Mouse (Mus musculus) embryonic facial prominence, embryonic 10.5 days (tissue): Measurements from ENCODE around the gene 4933427D14Rik. TPM values are rescaled to one million over a fixed set of nuclear protein-coding genes. Genes with fewer than 3 reads are reported as not detected.

Source experiments
- DNase-seq: peaks from one replicate; pipeline ENCODE4 v3.0.0-alpha.2; 2017; ENCODE audit warnings: low spot score
- H3K27ac ChIP-seq: fragments of 300-500 bp; sonication (generic); replicated peaks from 2 replicates; pipeline ENCODE4 v1.5.1; 2016; ENCODE audit warnings: mild to moderate bottlenecking
- H3K27me3 ChIP-seq: fragments of 300-500 bp; sonication (generic); replicated peaks from 2 replicates; pipeline ENCODE4 v1.6.1; 2016; ENCODE audit warnings: low read depth, mild to moderate bottlenecking; ENCODE audit not compliant: poor library complexity, severe bottlenecking
- H3K36me3 ChIP-seq: fragments of 300-500 bp; sonication (generic); replicated peaks from 2 replicates; pipeline ENCODE4 v1.6.1; 2016; ENCODE audit warnings: mild to moderate bottlenecking, moderate library complexity
- H3K4me1 ChIP-seq: fragments of 300-500 bp; sonication (generic); 2 replicates; pipeline ENCODE4 v1.6.1; 2016
- H3K4me3 ChIP-seq: fragments of 300-500 bp; sonication (generic); 2 replicates; pipeline ENCODE4 v1.5.1; 2016; ENCODE audit warnings: mild to moderate bottlenecking, moderate library complexity
- H3K9me3 ChIP-seq: fragments of 300-500 bp; sonication (generic); 2 replicates; pipeline ENCODE4 v1.6.1; 2016; ENCODE audit warnings: mild to moderate bottlenecking
- WGBS: fragments of 180-500 bp; shearing (Covaris S2); methylation state at CpG from one replicate; pipeline ENCODE4 v1.1.7; 2016; 5-methylcytosine and 5-hydroxymethylcytosine counted together
- polyA plus RNA-seq: library from polyadenylated mRNA; unstranded; fragments of >200 nt; fragmentation: Nextera tagmentation; extraction: Ambion mirVana; gene quantifications from 2 replicates; pipeline ENCODE4 v1.2.1, GENCODE M21; 2016

Gene 4933427D14Rik
- polyA plus RNA-seq, 1 experiment from 2014 or later = 17.1 TPM

DNA sequence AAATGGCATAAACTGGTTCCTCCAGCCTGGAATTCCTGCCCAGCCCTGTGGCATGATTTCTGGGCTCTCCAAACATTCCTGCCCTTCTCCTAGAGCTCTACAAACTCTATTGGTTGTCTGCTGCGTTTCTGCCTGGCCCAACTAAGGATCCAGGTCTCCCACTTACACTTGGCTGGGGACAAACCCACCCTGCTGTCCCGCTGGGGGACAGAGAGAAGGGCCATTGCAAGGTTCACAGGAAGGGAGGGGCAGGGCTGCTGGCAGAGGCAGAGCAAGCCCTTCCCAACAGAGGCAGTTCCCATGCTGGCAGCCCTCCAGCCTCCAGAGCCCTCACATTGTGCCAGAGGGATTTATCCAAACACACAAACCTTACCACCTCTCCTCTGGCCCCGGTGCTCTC is 75.0 kb downstream of the 4933427D14Rik start:
- Histone ChIP-seq H3K27me3 (peaks cover 80% of the 10 kb centered on the region), H3K4me1 (peaks cover 46% of the 10 kb centered on the region), H3K9me3 (no peaks in the 10 kb centered on the region), H3K27ac (no peak overlapping the region), H3K36me3 (no peaks in the 10 kb centered on the region), H3K4me3 (no peak overlapping the region)
- WGBS = 22% methylated on average over 3 of the region's 3 CpGs
- DNase-seq = no peak

DNA sequence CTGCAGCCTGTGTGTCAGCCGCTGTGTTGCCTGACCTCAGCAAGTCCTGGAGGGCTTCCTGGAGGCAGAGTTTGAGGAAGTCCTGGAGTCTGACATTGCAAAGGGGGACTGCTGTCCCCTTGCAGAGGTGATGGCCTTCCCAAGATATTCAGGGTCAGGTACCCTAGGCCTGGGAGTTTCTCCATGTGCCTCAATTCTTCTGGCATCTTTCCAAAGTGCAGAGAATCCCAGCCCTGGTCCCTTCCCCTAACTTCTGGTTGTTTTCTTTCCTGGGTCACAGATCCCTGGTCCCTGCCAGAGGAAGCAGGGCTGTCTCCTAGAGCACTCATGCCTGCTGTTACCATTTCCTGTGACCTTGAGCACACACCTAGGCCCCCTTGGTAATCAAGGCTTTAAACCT is 75.6 kb downstream of the 4933427D14Rik start:
- Histone ChIP-seq H3K27ac (no peak overlapping the region), H3K27me3 (peaks cover 74% of the 10 kb centered on the region), H3K36me3 (no peaks in the 10 kb centered on the region), H3K4me1 (peaks cover 46% of the 10 kb centered on the region), H3K4me3 (no peak overlapping the region), H3K9me3 (no peaks in the 10 kb centered on the region)
- 89% methylated on average over 1 of the region's 1 CpGs for WGBS
- DNase-seq = no peak

DNA sequence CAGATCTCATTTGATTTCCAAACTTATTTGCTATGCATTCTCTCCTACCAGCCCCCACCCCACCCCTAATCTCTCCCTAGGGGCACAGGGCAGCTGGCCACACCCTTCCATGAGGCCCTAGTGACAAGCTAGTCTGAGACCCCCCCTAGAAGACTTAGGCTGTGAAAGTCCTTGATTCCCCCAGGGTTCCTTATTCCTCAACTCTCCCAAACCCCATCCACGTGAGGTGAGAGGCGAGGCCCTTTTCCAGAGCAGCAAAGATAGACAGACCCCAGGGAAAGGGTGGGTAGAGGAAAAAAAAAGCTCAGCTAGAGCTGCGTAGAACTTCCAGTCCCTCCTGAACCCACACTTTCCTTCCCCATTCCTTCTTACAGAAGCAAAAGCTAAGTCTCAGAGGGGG is 76.4 kb downstream of the 4933427D14Rik start:
- Histone ChIP-seq H3K9me3 (no peaks in the 10 kb centered on the region), H3K27ac (no peak overlapping the region), H3K27me3 (peaks cover 66% of the 10 kb centered on the region), H3K4me1 (peaks cover 41% of the 10 kb centered on the region), H3K36me3 (no peaks in the 10 kb centered on the region), H3K4me3 (no peak overlapping the region)
- no peak for DNase-seq
- WGBS = 79% methylated on average over 3 of the region's 3 CpGs

DNA sequence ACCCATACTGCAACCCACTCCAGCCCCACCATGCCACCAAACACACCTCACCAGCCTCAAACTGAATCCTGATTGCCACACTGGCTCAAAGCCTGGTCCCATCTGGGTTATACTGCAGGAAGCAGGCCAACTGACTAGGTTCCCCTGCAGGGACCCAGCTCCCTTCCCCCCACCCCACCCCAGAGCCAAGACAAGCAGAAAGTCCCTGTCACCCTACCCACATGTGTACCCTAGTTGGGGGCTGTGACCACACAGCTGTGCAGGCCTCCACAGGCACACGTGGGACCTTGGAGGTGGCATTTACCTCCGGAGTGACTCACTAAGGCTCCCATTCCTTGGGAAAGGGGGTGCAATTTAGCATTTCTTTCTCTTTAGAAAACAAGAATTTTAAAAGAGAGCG is 76.8 kb downstream of the 4933427D14Rik start:
- Histone ChIP-seq H3K27ac (0 out of 2 replicates have a peak overlapping the region, but pooled peaks have one; percentile 0), H3K36me3 (no peaks in the 10 kb centered on the region), H3K9me3 (no peaks in the 10 kb centered on the region), H3K27me3 (peaks cover 62% of the 10 kb centered on the region), H3K4me3 (no peak overlapping the region), H3K4me1 (peaks cover 37% of the 10 kb centered on the region)
- WGBS = 64% methylated on average over 3 of the region's 3 CpGs
- DNase-seq = no peak

DNA sequence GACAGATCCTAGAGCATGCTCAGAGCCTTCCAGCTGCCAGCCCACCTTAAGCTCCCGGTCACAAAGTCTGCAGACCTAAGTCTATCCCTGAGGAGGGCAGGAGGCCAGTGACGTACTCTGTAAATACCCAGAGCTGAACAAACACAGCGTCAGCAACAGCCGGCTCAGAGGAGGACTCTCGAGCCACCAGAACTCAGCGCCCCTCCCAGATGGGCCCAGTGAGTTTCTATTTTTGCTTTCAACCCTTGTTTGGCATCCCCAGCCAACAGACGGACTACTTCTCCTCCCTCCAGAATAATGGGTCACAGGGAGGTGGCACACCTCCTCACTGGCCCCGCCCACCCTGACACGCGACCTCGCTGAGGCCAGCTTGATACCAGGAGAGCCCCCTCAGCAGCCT is 77.2 kb downstream of the 4933427D14Rik start:
- Histone ChIP-seq H3K9me3 (no peaks in the 10 kb centered on the region), H3K27ac (0 out of 2 replicates have a peak overlapping the region, but pooled peaks have one; percentile 0), H3K4me3 (no peak overlapping the region), H3K27me3 (peaks cover 58% of the 10 kb centered on the region), H3K4me1 (peaks cover 32% of the 10 kb centered on the region), H3K36me3 (no peaks in the 10 kb centered on the region)
- WGBS = 15% methylated on average over 11 of the region's 11 CpGs
- DNase-seq = no peak

DNA sequence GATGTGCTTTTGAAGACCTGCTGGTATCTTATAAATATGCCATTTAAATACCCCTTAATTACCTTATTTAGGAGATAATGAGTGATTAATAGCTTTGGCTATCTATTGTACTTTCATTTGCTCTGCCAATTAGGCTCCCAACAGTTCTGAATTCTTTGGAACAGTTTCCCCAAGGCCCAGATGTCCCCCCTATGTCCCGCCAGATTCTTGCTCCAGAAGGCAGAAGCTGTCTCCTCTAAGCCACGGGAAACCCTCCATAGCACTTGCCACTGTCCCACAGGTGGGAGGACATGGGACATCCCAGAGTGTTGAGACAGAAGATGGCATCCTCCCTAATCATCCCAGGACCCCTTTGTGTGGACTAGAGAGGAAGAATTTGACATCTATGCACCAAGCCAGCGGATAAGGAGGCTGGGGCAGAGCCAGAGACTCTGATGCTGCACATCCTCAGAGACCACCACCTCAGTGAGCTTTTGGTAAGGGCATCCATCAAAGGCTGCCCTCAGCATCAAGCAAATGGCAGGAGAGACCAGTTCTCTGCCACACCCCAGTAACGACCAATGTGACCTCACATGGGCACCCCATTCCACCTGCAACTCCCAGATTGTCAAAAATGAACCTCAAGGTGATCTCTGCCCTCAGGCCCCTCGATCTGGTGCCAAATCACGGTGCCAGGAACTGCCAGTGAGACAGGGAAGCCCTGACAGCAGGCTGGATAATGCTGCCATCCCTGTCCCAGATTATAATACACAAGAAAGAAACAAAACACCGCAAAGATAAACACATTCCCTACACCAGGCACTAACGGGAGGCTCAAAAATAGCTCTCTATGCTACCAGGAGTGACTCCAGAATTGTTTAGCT is 78.0 kb downstream of the 4933427D14Rik start:
- Histone ChIP-seq H3K4me3 (no peak overlapping the region), H3K4me1 (peaks cover 28% of the 10 kb centered on the region), H3K36me3 (no peaks in the 10 kb centered on the region), H3K27me3 (peaks cover 50% of the 10 kb centered on the region), H3K27ac (no peak overlapping the region), H3K9me3 (no peaks in the 10 kb centered on the region)
- no peak for DNase-seq
- 76% methylated on average over 8 of the region's 8 CpGs for WGBS

DNA sequence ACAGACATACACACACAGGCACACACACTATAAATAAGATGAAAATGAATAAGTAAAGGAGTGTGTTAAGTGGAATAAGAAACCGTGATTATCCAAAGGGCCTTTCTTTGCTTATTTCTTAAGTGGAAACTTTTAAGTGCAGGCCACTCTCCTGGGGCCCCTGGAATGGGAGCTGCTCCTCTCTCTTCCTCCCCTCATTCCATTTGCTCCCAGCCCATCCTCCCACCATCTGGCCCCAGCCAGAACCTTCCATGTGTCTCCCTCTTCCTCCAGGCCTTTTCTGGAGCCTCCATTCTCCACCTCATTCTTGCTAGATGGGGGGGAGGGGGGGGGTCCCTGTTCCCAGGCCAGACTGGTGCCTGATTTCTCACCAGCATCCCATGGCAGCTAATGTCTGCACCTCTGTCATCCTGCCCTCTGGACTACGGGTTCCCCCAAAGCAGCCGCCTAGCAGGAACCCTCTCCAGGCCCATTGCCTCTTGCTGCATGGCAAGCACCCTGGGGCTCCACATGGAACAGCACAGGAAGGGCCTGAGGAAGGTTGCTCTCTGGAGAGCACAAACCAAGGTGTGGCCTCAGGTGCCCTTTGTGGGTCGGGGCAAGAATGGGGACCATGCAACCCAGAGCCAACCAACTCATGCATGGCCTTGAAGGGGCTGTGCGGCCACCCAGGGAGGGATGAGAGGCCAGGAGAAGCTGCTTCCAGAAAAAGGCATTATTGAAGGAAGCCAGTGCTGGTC is 79.6 kb downstream of the 4933427D14Rik start:
- Histone ChIP-seq H3K9me3 (no peaks in the 10 kb centered on the region), H3K27me3 (peaks cover 34% of the 10 kb centered on the region), H3K4me3 (no peak overlapping the region), H3K36me3 (no peaks in the 10 kb centered on the region), H3K4me1 (peaks cover 21% of the 10 kb centered on the region), H3K27ac (no peak overlapping the region)
- no peak for DNase-seq
- 75% methylated on average over 5 of the region's 5 CpGs for WGBS

DNA sequence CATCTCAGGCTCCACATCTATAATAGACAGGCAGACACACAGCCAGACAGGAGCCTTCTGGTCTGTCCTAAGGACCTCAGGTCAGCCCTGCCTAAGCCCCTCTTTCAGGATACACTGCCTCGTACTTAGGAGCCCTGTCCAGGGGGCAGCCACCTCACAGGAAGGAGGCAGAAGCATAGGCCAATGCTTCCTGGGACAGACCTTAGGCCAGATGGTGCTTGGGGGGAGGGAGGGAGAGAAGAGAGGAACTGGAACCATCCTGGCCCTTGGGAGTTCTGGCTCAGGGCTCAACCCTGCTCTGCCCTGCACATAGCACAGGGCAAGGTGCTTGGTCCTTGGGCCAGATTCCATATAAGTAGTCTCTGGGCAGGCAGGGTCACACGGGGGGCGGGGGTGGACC is 81.5 kb downstream of the 4933427D14Rik start:
- Histone ChIP-seq H3K27ac (no peak overlapping the region), H3K36me3 (no peaks in the 10 kb centered on the region), H3K4me1 (peaks cover 11% of the 10 kb centered on the region), H3K27me3 (peaks cover 15% of the 10 kb centered on the region), H3K4me3 (no peak overlapping the region), H3K9me3 (no peaks in the 10 kb centered on the region)
- WGBS = 79% methylated on average over 3 of the region's 3 CpGs
- DNase-seq = no peak

DNA sequence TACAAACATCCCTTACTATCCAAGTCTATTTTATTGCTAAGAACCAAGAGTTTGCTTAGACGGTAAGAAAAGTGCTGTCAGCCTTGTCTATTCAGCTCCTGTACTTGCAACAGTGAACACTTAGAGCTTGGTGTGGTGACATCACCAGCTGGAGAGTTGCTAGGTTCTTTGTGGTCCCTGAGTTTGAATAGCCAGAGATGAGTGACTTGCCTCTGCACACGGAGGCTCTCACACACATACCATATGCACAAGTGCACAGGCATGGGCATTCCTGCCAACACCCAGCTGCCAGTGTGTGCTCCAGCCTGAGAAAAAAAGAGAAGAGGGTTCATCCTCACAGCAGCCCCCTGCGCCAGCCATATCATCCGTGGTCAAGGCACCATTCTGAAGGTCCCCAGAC is 83.7 kb downstream of the 4933427D14Rik start:
- no peak overlapping the region for H3K27ac ChIP-seq
- no peaks in the 10 kb centered on the region for H3K27me3 ChIP-seq
- 81% methylated on average over 4 of the region's 4 CpGs for WGBS
- H3K36me3 ChIP-seq = no peaks in the 10 kb centered on the region
- no peak overlapping the region for H3K4me3 ChIP-seq
- no peaks in the 10 kb centered on the region for H3K4me1 ChIP-seq
- H3K9me3 ChIP-seq = no peaks in the 10 kb centered on the region
- no peak for DNase-seq

DNA sequence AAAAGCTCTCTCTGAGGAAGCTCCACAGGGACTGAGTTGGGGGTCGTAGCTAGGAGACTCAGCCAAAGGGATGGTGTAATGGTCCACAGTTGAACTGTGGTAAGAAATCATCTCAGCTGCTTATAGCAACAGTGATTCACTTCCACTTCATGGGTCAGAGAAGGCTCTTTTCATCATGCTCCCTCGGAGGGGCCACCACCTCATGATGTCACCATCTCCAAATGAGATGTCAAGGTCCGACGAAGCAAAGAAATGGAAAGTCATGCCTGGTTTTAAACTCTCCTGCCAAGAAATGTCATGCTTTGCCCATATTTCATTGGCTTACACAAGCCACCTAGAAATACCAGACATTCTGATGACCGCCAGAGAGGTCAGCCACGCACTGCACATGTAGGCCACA is 86.9 kb downstream of the 4933427D14Rik start:
- no peak overlapping the region for H3K27ac ChIP-seq
- H3K27me3 ChIP-seq = no peaks in the 10 kb centered on the region
- no peak for DNase-seq
- no peaks in the 10 kb centered on the region for H3K9me3 ChIP-seq
- no peaks in the 10 kb centered on the region for H3K36me3 ChIP-seq
- 92% methylated on average over 6 of the region's 6 CpGs for WGBS
- no peaks in the 10 kb centered on the region for H3K4me1 ChIP-seq
- H3K4me3 ChIP-seq = no peak overlapping the region

DNA sequence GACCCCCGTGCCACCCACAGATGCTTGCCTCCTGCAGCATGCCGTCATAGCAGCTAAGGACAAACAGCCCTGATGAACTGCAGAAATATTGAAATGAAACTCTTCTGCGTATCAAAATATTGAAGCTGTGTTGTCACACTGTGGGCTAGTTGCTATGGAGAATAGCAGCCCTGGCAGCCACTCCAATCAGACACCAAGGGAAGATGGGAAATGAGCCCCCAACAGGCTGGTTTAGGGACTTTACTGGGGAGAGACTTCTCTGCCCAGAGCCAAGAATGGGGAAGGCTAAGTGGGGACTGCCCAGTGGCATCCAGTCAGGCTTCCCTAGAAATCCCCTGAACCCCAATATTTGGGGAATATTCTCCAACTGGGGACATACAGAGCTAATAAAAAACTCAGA is 88.6 kb downstream of the 4933427D14Rik start:
- H3K27me3 ChIP-seq = no peaks in the 10 kb centered on the region
- no peaks in the 10 kb centered on the region for H3K9me3 ChIP-seq
- 85% methylated on average over 3 of the region's 3 CpGs for WGBS
- DNase-seq = no peak
- H3K4me3 ChIP-seq = no peak overlapping the region
- H3K36me3 ChIP-seq = no peaks in the 10 kb centered on the region
- no peaks in the 10 kb centered on the region for H3K4me1 ChIP-seq
- no peak overlapping the region for H3K27ac ChIP-seq

DNA sequence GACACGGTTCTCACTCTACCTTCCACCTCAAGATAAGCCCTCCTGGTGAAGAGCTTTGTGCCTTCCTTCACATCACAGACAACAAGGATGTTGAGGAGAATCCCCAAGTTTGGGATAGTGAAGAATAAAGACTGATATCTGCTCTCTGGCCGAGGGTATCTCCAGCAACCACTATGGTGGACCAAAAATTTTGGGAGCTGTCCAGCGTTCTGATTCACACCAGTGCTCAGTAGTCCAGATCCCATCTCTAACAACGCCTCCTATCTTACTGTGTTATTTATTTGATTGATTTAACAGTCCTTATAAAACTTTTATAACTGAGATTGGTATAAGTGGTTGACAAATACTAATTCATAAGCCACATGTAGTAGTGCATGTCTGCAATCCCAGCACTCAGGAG is 94.0 kb downstream of the 4933427D14Rik start:
- Histone ChIP-seq H3K27ac (no peak overlapping the region), H3K9me3 (no peaks in the 10 kb centered on the region), H3K27me3 (no peaks in the 10 kb centered on the region), H3K4me1 (no peaks in the 10 kb centered on the region), H3K36me3 (no peaks in the 10 kb centered on the region), H3K4me3 (no peak overlapping the region)
- WGBS = 64% methylated on average over 4 of the region's 4 CpGs
- peak; percentile 25 for DNase-seq

DNA sequence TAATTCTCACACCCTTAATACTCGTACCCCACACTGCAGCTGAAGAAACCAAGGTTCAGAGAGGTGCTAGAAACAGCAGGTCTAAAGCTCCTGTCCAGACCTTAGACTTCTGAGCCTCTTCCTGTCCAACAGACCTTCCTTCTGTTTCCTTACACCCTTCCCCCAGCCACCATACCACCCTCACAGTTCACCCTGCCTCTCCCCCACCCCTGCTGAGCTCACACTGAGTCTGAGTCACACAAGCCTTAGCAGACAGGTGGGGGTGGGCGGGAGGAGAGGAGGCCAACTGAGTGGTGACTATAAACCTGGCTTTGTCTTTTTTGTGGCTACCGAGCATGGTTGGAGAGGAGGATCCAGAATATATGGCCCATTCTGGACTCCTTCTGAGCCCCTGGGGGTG is 96.5 kb downstream of the 4933427D14Rik start:
- no peak overlapping the region for H3K4me3 ChIP-seq
- no peaks in the 10 kb centered on the region for H3K36me3 ChIP-seq
- no peaks in the 10 kb centered on the region for H3K4me1 ChIP-seq
- H3K27me3 ChIP-seq = no peaks in the 10 kb centered on the region
- DNase-seq = no peak
- H3K9me3 ChIP-seq = no peaks in the 10 kb centered on the region; the same call in 1 of the 2 replicates
- 55% methylated on average over 3 of the region's 3 CpGs for WGBS
- H3K27ac ChIP-seq = no peak overlapping the region
